Mouse (Mus musculus) erythroblast, embryonic 14.5 days (primary cell): Measurements from ENCODE around the gene Tcf20. TPM values are rescaled to one million over a fixed set of nuclear protein-coding genes. Genes with fewer than 3 reads are reported as not detected.

Experiments
- H3K27me3 ChIP-seq: 2 replicates; pipeline ENCODE4 v1.6.1; 2012; ENCODE audit warnings: inconsistent platforms; ENCODE audit not compliant: control insufficient read depth
- H3K36me3 ChIP-seq: 2 replicates; pipeline ENCODE4 v1.6.1; 2012; ENCODE audit warnings: mild to moderate bottlenecking, inconsistent platforms; ENCODE audit not compliant: control insufficient read depth
- H3K4me1 ChIP-seq: 2 replicates; pipeline ENCODE4 v1.6.1; 2012; ENCODE audit warnings: inconsistent platforms; ENCODE audit not compliant: control insufficient read depth
- H3K4me3 ChIP-seq: replicated peaks from 2 replicates; pipeline ENCODE3; 2012; ENCODE audit warnings: moderate library complexity, mild to moderate bottlenecking, inconsistent platforms
- H3K9me3 ChIP-seq: 2 replicates; pipeline ENCODE4 v1.6.1; 2012; ENCODE audit warnings: low read length, inconsistent platforms, mixed read lengths; ENCODE audit not compliant: control insufficient read depth
- GATA1 ChIP-seq: IDR thresholded peaks from 2 replicates; pipeline ENCODE4 v1.6.1; 2012; ENCODE audit warnings: low read length, inconsistent platforms, mixed read lengths
- TAL1 ChIP-seq: IDR thresholded peaks from 3 replicates; pipeline ENCODE4 v1.6.1; 2012; ENCODE audit warnings: low read length, inconsistent platforms, mixed read lengths
- polyA plus RNA-seq: library from polyadenylated mRNA; stranded (reverse); fragments of >175 nt; gene quantifications from 2 replicates; pipeline ENCODE4 v1.2.3, GENCODE M21; 2012

Tcf20 gene
- polyA plus RNA-seq, 1 experiment: 0.95 TPM

DNA sequence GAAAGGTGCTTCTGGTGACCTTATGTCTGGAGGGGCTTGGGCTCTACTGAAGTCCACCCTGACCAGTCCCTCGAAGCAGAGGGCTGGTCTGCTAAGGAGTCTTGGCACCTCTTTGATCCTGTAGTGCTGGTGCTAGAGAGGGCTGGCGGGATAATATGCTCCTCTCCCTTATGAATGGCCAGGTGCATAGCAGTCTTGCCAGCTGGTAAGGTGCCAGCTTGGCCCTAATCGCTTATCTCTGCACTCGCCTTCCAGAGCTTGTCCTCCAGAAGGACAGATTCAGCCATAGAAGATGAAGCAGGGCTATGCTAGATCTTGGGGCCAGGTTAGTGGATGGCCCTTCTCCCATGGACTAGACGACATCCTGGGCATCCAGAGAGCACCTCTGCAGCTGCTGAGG, 64.1 kb downstream of the Tcf20 start:
- no peak overlapping the region for H3K4me3 ChIP-seq
- TF ChIP-seq TAL1 (no peak), GATA1 (no peak)
- H3K4me1 ChIP-seq: peaks cover 5% of the 10 kb centered on the region; the same call in 1 of the 2 replicates
- H3K9me3 ChIP-seq: no peaks in the 10 kb centered on the region
- H3K36me3 ChIP-seq: no peaks in the 10 kb centered on the region
- H3K27me3 ChIP-seq: peaks cover 55% of the 10 kb centered on the region

DNA sequence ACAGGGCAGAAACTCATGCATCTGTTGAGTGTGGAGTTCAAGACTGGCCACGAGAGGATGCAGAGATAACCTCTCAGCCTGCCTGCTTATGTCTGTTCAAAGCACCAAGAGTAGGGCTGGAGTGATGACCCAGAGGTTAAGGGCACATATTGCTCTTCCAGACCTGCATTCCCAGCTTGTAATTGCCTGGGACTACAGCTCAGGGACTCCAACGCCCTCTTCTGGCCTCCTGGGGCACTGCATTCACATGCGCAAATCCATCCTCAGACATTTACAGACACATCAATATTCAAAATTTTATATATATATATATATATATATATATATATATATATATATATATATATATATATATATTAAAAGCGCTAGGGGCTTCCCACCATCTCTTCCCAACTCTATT, 64.9 kb downstream of the Tcf20 start:
- H3K4me1 ChIP-seq: peaks cover 5% of the 10 kb centered on the region; the same call in 1 of the 2 replicates
- H3K27me3 ChIP-seq: peaks cover 48% of the 10 kb centered on the region
- no peaks in the 10 kb centered on the region for H3K36me3 ChIP-seq
- no peaks in the 10 kb centered on the region for H3K9me3 ChIP-seq
- H3K4me3 ChIP-seq: no peak overlapping the region
- no peak for TF ChIP-seq GATA1
- no peak for TF ChIP-seq TAL1

- no peaks in the 10 kb centered on the region for H3K9me3 ChIP-seq
- TF ChIP-seq TAL1 (no peak), GATA1 (no peak)
- no peak overlapping the region for H3K4me3 ChIP-seq
- peaks cover 5% of the 10 kb centered on the region; the same call in 1 of the 2 replicates for H3K4me1 ChIP-seq
- H3K36me3 ChIP-seq: no peaks in the 10 kb centered on the region
- peaks cover 40% of the 10 kb centered on the region for H3K27me3 ChIP-seq
Measured at GRCm38 (mm10) chr15:82922052-82922451, 65.6 kb downstream of the Tcf20 start.

GRCm38 (mm10) chr15:82921559-82921958, 66.1 kb downstream of the Tcf20 start:
- Histone ChIP-seq H3K9me3 (no peaks in the 10 kb centered on the region), H3K4me1 (peaks cover 5% of the 10 kb centered on the region; the same call in 1 of the 2 replicates), H3K4me3 (no peak overlapping the region), H3K36me3 (no peaks in the 10 kb centered on the region), H3K27me3 (peaks cover 40% of the 10 kb centered on the region)
- no peak for TF ChIP-seq TAL1
- no peak for TF ChIP-seq GATA1

GRCm38 (mm10) chr15:82920895-82921515, 66.7 kb downstream of the Tcf20 start:
- Histone ChIP-seq H3K27me3 (peaks cover 38% of the 10 kb centered on the region), H3K4me1 (peaks cover 5% of the 10 kb centered on the region; the same call in 1 of the 2 replicates), H3K36me3 (no peaks in the 10 kb centered on the region), H3K4me3 (no peak overlapping the region), H3K9me3 (no peaks in the 10 kb centered on the region)
- no peak for TF ChIP-seq GATA1
- TF ChIP-seq TAL1: no peak

GRCm38 (mm10) chr15:82917965-82918364, 69.7 kb downstream of the Tcf20 start:
- no peaks in the 10 kb centered on the region for H3K36me3 ChIP-seq
- peaks cover 8% of the 10 kb centered on the region; the same call in 1 of the 2 replicates for H3K4me1 ChIP-seq
- H3K9me3 ChIP-seq: no peaks in the 10 kb centered on the region
- no peak for TF ChIP-seq GATA1
- TF ChIP-seq TAL1: no peak
- no peak overlapping the region for H3K4me3 ChIP-seq
- H3K27me3 ChIP-seq: peaks cover 24% of the 10 kb centered on the region

DNA sequence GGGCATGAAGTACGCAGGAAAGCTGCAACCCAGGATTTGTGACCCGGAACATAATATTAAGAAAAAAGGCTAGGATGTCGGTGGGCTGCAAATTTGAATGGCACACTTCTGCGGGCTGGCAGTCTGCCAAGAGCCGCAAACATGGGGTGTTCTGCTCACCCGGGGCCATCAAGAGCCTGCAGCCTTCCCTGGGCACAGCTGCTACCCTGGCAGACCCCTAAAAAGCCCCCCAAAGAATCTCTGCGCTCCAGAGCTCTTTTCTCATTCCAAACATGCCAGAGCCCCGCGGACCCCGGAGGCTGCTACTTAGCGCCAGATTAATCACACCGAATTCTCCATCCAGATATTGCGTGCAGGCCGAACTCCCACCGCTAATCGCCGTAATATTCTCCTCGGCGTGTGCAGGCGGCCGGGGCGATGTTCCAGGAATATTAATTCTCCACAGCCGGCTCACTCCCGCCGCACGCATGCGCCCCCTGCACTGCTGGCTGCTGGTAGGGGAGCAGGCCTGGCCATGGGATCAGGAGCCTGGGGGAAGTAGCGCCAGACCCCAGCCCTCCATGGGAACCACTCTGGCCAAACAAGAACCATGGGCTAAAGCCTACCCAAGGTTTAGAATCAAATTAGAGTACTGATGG, 70.3 kb downstream of the Tcf20 start:
- Histone ChIP-seq H3K36me3 (no peaks in the 10 kb centered on the region), H3K27me3 (peaks cover 27% of the 10 kb centered on the region), H3K4me3 (no peak overlapping the region), H3K4me1 (peaks cover 8% of the 10 kb centered on the region; the same call in 1 of the 2 replicates), H3K9me3 (no peaks in the 10 kb centered on the region)
- TF ChIP-seq TAL1 (no peak), GATA1 (no peak)

- no peaks in the 10 kb centered on the region for H3K9me3 ChIP-seq
- TF ChIP-seq TAL1: no peak
- no peak for TF ChIP-seq GATA1
- 0 out of 2 replicates have a peak, but pooled peaks cover 3% of the 10 kb centered on the region for H3K4me1 ChIP-seq
- no peaks in the 10 kb centered on the region for H3K36me3 ChIP-seq
- no peak overlapping the region for H3K4me3 ChIP-seq
- H3K27me3 ChIP-seq: peaks cover 51% of the 10 kb centered on the region
Measured at GRCm38 (mm10) chr15:82914455-82914854, 73.2 kb downstream of the Tcf20 start.

DNA sequence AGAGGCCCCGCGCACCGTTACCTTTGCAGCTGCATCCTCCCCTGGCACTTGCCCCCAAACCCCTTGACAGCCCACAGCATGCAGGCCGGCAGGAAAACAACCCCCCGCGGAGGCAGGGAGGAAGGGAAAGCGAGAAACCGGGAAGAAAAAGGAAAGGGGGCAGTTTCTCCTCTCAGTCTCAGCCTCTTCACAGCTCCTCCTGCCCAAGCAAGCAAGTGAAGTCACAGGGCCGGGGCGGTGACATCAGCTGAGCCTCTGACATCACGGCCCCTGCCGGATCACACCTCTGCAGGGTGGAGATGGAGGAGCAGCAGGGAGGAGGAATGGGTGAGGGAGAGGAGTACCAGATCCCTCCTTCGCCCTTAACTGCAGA, 75.7 kb downstream of the Tcf20 start:
- Histone ChIP-seq H3K27me3 (peaks cover 50% of the 10 kb centered on the region), H3K4me3 (no peak overlapping the region)
- TF ChIP-seq GATA1 (no peak), TAL1 (no peak)

More for the DNA sequence above, 75.7 kb downstream of the Tcf20 start:
- no peaks in the 10 kb centered on the region for H3K9me3 ChIP-seq
- 0 out of 2 replicates have a peak, but pooled peaks cover 3% of the 10 kb centered on the region for H3K4me1 ChIP-seq
- no peaks in the 10 kb centered on the region for H3K36me3 ChIP-seq
